Mouse (Mus musculus) embryonic facial prominence, embryonic 12.5 days (tissue): Measurements from ENCODE around the gene Ip6k1. TPM values are rescaled to one million over a fixed set of nuclear protein-coding genes. Genes with fewer than 3 reads are reported as not detected.

Experiments
- ATAC-seq: fragments of 200-750 bp; cut with Nextera tagmentation; 2 replicates; pipeline ENCODE4 v1.8.0; 2017; ENCODE audit not compliant: insufficient number of reproducible peaks, insufficient read depth, low FRiP score, low TSS enrichment
- H3K27ac ChIP-seq: fragments of 300-500 bp; sonication (generic); 2 replicates; pipeline ENCODE4 v1.5.1; 2016; ENCODE audit warnings: mild to moderate bottlenecking
- H3K27me3 ChIP-seq: fragments of 300-500 bp; sonication (generic); 2 replicates; pipeline ENCODE4 v1.6.1; 2016; ENCODE audit warnings: mild to moderate bottlenecking, moderate library complexity
- H3K36me3 ChIP-seq: fragments of 300-500 bp; sonication (generic); 2 replicates; pipeline ENCODE4 v1.6.1; 2016; ENCODE audit warnings: mild to moderate bottlenecking
- H3K4me1 ChIP-seq: fragments of 300-500 bp; sonication (generic); 2 replicates; pipeline ENCODE4 v1.6.1; 2016
- H3K4me2 ChIP-seq: fragments of 300-500 bp; sonication (generic); replicated peaks from 2 replicates; pipeline ENCODE4 v1.6.1; 2016; ENCODE audit warnings: mild to moderate bottlenecking, moderate library complexity
- H3K4me3 ChIP-seq: fragments of 300-500 bp; sonication (generic); 2 replicates; pipeline ENCODE4 v1.5.1; 2016; ENCODE audit warnings: mild to moderate bottlenecking
- H3K9ac ChIP-seq: fragments of 300-500 bp; sonication (generic); 2 replicates; pipeline ENCODE4 v1.6.1; 2016; ENCODE audit warnings: mild to moderate bottlenecking, moderate library complexity
- H3K9me3 ChIP-seq: fragments of 300-500 bp; sonication (generic); 2 replicates; pipeline ENCODE4 v1.6.1; 2016; ENCODE audit warnings: mild to moderate bottlenecking, moderate library complexity
- WGBS: fragments of 180-500 bp; shearing (Covaris S2); methylation state at CpG from one replicate; pipeline ENCODE4 v1.1.7; 2016; 5-methylcytosine and 5-hydroxymethylcytosine counted together
- polyA plus RNA-seq: library from polyadenylated mRNA; unstranded; fragments of >200 nt; fragmentation: Nextera tagmentation; extraction: Ambion mirVana; gene quantifications from 2 replicates; pipeline ENCODE4 v1.2.1, GENCODE M21; 2016

Ip6k1 gene
- 82.2 and 85.6 TPM in 2 replicates for polyA plus RNA-seq

GRCm38 (mm10) chr9:108001922-108002770, at the start of gene Ip6k1:
TSS of gene Ip6k1 (plus strand) at chr9:108002501.
- no peaks in the 10 kb centered on the region for H3K9me3 ChIP-seq
- peaks cover 20% of the 10 kb centered on the region for H3K4me1 ChIP-seq
- no peaks in the 10 kb centered on the region for H3K27me3 ChIP-seq
- peak within 1 kb of the TSS; percentile 90 for H3K9ac ChIP-seq
- H3K4me3 ChIP-seq = peak within 1 kb of the TSS; percentile 82
- H3K4me2 ChIP-seq = peak within 1 kb of the TSS; percentile 84
- peak; percentile 98 for ATAC-seq
- peak within 1 kb of the TSS; percentile 94 for H3K27ac ChIP-seq
- under 1% methylated on average over 51 of the region's 51 CpGs for WGBS
- H3K36me3 ChIP-seq = no peaks in the 10 kb centered on the region

- no peak overlapping the region for H3K4me2 ChIP-seq
- 70% methylated on average over 6 of the region's 6 CpGs for WGBS
- peaks cover 9% of the 10 kb centered on the region for H3K4me1 ChIP-seq
- no peaks in the 10 kb centered on the region for H3K27me3 ChIP-seq
- no peak overlapping the region for H3K9ac ChIP-seq
- H3K4me3 ChIP-seq = no peak overlapping the region
- H3K27ac ChIP-seq = no peak overlapping the region
- no peaks in the 10 kb centered on the region for H3K9me3 ChIP-seq
- H3K36me3 ChIP-seq = peaks cover 36% of the 10 kb centered on the region
- ATAC-seq = no peak
These were observed 46.5 kb upstream of the Ip6k1 start for GRCm38 (mm10) chr9:107955613-107956289.

- no peak for ATAC-seq
- H3K9ac ChIP-seq = no peak overlapping the region
- H3K27me3 ChIP-seq = no peaks in the 10 kb centered on the region
These were observed 45.2 kb upstream of the Ip6k1 start for GRCm38 (mm10) chr9:107957141-107957540.

GRCm38 (mm10) chr9:107959896-107960295, 42.4 kb upstream of the Ip6k1 start:
- H3K4me3 ChIP-seq = no peak overlapping the region
- 76% methylated on average over 6 of the region's 6 CpGs for WGBS
- no peak for ATAC-seq

More at GRCm38 (mm10) chr9:107957141-107957540, 45.2 kb upstream of the Ip6k1 start:
- Histone ChIP-seq H3K27ac (no peak overlapping the region), H3K4me1 (no peaks in the 10 kb centered on the region), H3K9me3 (no peaks in the 10 kb centered on the region), H3K36me3 (peaks cover 50% of the 10 kb centered on the region), H3K4me2 (no peak overlapping the region), H3K4me3 (no peak overlapping the region)
- 66% methylated on average over 6 of the region's 6 CpGs for WGBS

GRCm38 (mm10) chr9:107960928-107961327, 41.4 kb upstream of the Ip6k1 start:
- 70% methylated on average over 4 of the region's 4 CpGs for WGBS
- Histone ChIP-seq H3K36me3 (peaks cover 54% of the 10 kb centered on the region), H3K4me1 (no peaks in the 10 kb centered on the region), H3K27me3 (no peaks in the 10 kb centered on the region), H3K4me2 (no peak overlapping the region), H3K4me3 (no peak overlapping the region), H3K9ac (no peak overlapping the region), H3K9me3 (no peaks in the 10 kb centered on the region), H3K27ac (no peak overlapping the region)
- no peak for ATAC-seq

More at GRCm38 (mm10) chr9:107959896-107960295, 42.4 kb upstream of the Ip6k1 start:
- Histone ChIP-seq H3K4me1 (no peaks in the 10 kb centered on the region), H3K9ac (no peak overlapping the region), H3K4me2 (no peak overlapping the region), H3K36me3 (peaks cover 55% of the 10 kb centered on the region), H3K9me3 (no peaks in the 10 kb centered on the region), H3K27me3 (no peaks in the 10 kb centered on the region), H3K27ac (no peak overlapping the region)

GRCm38 (mm10) chr9:107961351-107961762, 40.9 kb upstream of the Ip6k1 start:
- no peak overlapping the region for H3K4me2 ChIP-seq
- H3K9ac ChIP-seq = no peak overlapping the region
- H3K4me3 ChIP-seq = no peak overlapping the region
- peaks cover 53% of the 10 kb centered on the region for H3K36me3 ChIP-seq
- H3K4me1 ChIP-seq = no peaks in the 10 kb centered on the region
- no peaks in the 10 kb centered on the region for H3K9me3 ChIP-seq
- H3K27ac ChIP-seq = no peak overlapping the region
- WGBS = 90% methylated on average over 10 of the region's 10 CpGs
- H3K27me3 ChIP-seq = no peaks in the 10 kb centered on the region
- no peak for ATAC-seq

GRCm38 (mm10) chr9:107961881-107962280, 40.4 kb upstream of the Ip6k1 start:
- no peak overlapping the region for H3K4me2 ChIP-seq
- 63% methylated on average over 5 of the region's 5 CpGs for WGBS
- no peak for ATAC-seq
- H3K9me3 ChIP-seq = no peaks in the 10 kb centered on the region
- H3K27me3 ChIP-seq = no peaks in the 10 kb centered on the region
- no peak overlapping the region for H3K4me3 ChIP-seq
- H3K36me3 ChIP-seq = peaks cover 56% of the 10 kb centered on the region
- H3K4me1 ChIP-seq = no peaks in the 10 kb centered on the region
- H3K9ac ChIP-seq = no peak overlapping the region
- no peak overlapping the region for H3K27ac ChIP-seq

- peaks cover 51% of the 10 kb centered on the region for H3K36me3 ChIP-seq
These were observed 39.4 kb upstream of the Ip6k1 start for GRCm38 (mm10) chr9:107962916-107963315.

GRCm38 (mm10) chr9:107963700-107964099, 38.6 kb upstream of the Ip6k1 start:
- no peak overlapping the region for H3K4me2 ChIP-seq
- no peaks in the 10 kb centered on the region for H3K9me3 ChIP-seq
- no peak overlapping the region for H3K9ac ChIP-seq
- no peak for ATAC-seq
- H3K27me3 ChIP-seq = no peaks in the 10 kb centered on the region
- H3K36me3 ChIP-seq = peaks cover 50% of the 10 kb centered on the region
- WGBS = 18% methylated on average over 5 of the region's 5 CpGs
- H3K4me3 ChIP-seq = no peak overlapping the region
- H3K27ac ChIP-seq = no peak overlapping the region
- no peaks in the 10 kb centered on the region for H3K4me1 ChIP-seq

More at GRCm38 (mm10) chr9:107962916-107963315, 39.4 kb upstream of the Ip6k1 start:
- Histone ChIP-seq H3K27me3 (no peaks in the 10 kb centered on the region), H3K4me3 (no peak overlapping the region), H3K27ac (no peak overlapping the region), H3K4me1 (no peaks in the 10 kb centered on the region), H3K9me3 (no peaks in the 10 kb centered on the region), H3K9ac (no peak overlapping the region), H3K4me2 (no peak overlapping the region)
- ATAC-seq = no peak
- whole genome bisulfite sequencing = 89% methylated on average over 9 of the region's 9 CpGs

- Histone ChIP-seq H3K4me2 (no peak overlapping the region), H3K27me3 (no peaks in the 10 kb centered on the region), H3K27ac (no peak overlapping the region), H3K9me3 (no peaks in the 10 kb centered on the region), H3K36me3 (peaks cover 48% of the 10 kb centered on the region), H3K9ac (no peak overlapping the region), H3K4me1 (no peaks in the 10 kb centered on the region), H3K4me3 (no peak overlapping the region)
- WGBS = 89% methylated on average over 9 of the region's 9 CpGs
- ATAC-seq = no peak
These were observed 37.6 kb upstream of the Ip6k1 start for GRCm38 (mm10) chr9:107964681-107965080.

- Histone ChIP-seq H3K36me3 (peaks cover 44% of the 10 kb centered on the region), H3K4me2 (no peak overlapping the region), H3K9ac (no peak overlapping the region), H3K27ac (no peak overlapping the region), H3K9me3 (no peaks in the 10 kb centered on the region), H3K4me1 (no peaks in the 10 kb centered on the region), H3K27me3 (no peaks in the 10 kb centered on the region), H3K4me3 (no peak overlapping the region)
- 86% methylated on average over 10 of the region's 10 CpGs for WGBS
- ATAC-seq = no peak
These were observed 35.6 kb upstream of the Ip6k1 start for GRCm38 (mm10) chr9:107966676-107967075.

GRCm38 (mm10) chr9:107967437-107967836, 34.9 kb upstream of the Ip6k1 start:
- 84% methylated on average over 6 of the region's 6 CpGs for WGBS
- no peak overlapping the region for H3K4me2 ChIP-seq
- no peaks in the 10 kb centered on the region for H3K27me3 ChIP-seq
- H3K4me1 ChIP-seq = no peaks in the 10 kb centered on the region
- no peak overlapping the region for H3K27ac ChIP-seq
- no peaks in the 10 kb centered on the region for H3K9me3 ChIP-seq
- H3K9ac ChIP-seq = no peak overlapping the region
- peaks cover 40% of the 10 kb centered on the region for H3K36me3 ChIP-seq
- no peak overlapping the region for H3K4me3 ChIP-seq
- no peak for ATAC-seq
